Mouse (Mus musculus): ENCODE measurements around the gene Glycam1. TPM values are rescaled to one million over a fixed set of nuclear protein-coding genes. Genes with fewer than 3 reads are reported as not detected.

Gene Glycam1
- polyA plus RNA-seq, 1 experiment from 2014 or later: not detected

GRCm38 (mm10) chr15:103537011-103537821, 27.7 kb downstream of the Glycam1 start:
- Histone ChIP-seq H3K27ac (0 out of 2 replicates have a peak overlapping the region, but pooled peaks have one; percentile 2), H3K36me3 (no peaks in the 10 kb centered on the region), H3K9me3 (no peaks in the 10 kb centered on the region), H3K4me1 (peaks cover 24% of the 10 kb centered on the region), H3K27me3 (peaks cover 30% of the 10 kb centered on the region), H3K9ac (peak overlapping the region; percentile 54), H3K4me2 (peak overlapping the region; percentile 97), H3K4me3 (peak overlapping the region; percentile 63)
- no peak for ATAC-seq (ENCODE audit: insufficient number of reproducible peaks, low FRiP score, low TSS enrichment, low read depth)
- WGBS: 1% methylated on average over 36 of the region's 37 CpGs

- Histone ChIP-seq H3K9ac (no peak overlapping the region), H3K4me2 (peak overlapping the region; percentile 97; the same call in 1 of the 2 replicates), H3K4me3 (peak overlapping the region; percentile 63), H3K9me3 (no peaks in the 10 kb centered on the region), H3K27ac (0 out of 2 replicates have a peak overlapping the region, but pooled peaks have one; percentile 2), H3K4me1 (peaks cover 24% of the 10 kb centered on the region), H3K36me3 (no peaks in the 10 kb centered on the region), H3K27me3 (peaks cover 30% of the 10 kb centered on the region)
- WGBS: 43% methylated on average over 2 of the region's 2 CpGs
- ATAC-seq (ENCODE audit: insufficient number of reproducible peaks, low FRiP score, low TSS enrichment, low read depth): no peak
Measured at GRCm38 (mm10) chr15:103536456-103536855, 28.4 kb downstream of the Glycam1 start.

GRCm38 (mm10) chr15:103535786-103536185, 29.1 kb downstream of the Glycam1 start:
- Histone ChIP-seq H3K9ac (no peak overlapping the region), H3K4me1 (peaks cover 24% of the 10 kb centered on the region), H3K36me3 (no peaks in the 10 kb centered on the region), H3K9me3 (no peaks in the 10 kb centered on the region), H3K4me2 (no peak overlapping the region), H3K27ac (no peak overlapping the region), H3K27me3 (peaks cover 30% of the 10 kb centered on the region), H3K4me3 (no peak overlapping the region)
- 60% methylated on average over 1 of the region's 1 CpGs for WGBS
- no peak for ATAC-seq (ENCODE audit: insufficient number of reproducible peaks, low FRiP score, low TSS enrichment, low read depth)

GRCm38 (mm10) chr15:103535030-103535429, 29.9 kb downstream of the Glycam1 start:
- Histone ChIP-seq H3K4me2 (no peak overlapping the region), H3K4me3 (no peak overlapping the region), H3K27ac (no peak overlapping the region), H3K36me3 (no peaks in the 10 kb centered on the region), H3K9me3 (no peaks in the 10 kb centered on the region), H3K4me1 (peaks cover 24% of the 10 kb centered on the region), H3K9ac (no peak overlapping the region), H3K27me3 (peaks cover 28% of the 10 kb centered on the region)
- ATAC-seq (ENCODE audit: insufficient number of reproducible peaks, low FRiP score, low TSS enrichment, low read depth): no peak
- WGBS: 82% methylated on average over 2 of the region's 2 CpGs

- no peak overlapping the region for H3K4me3 ChIP-seq
- peaks cover 24% of the 10 kb centered on the region for H3K4me1 ChIP-seq
- H3K9ac ChIP-seq: no peak overlapping the region
- peaks cover 26% of the 10 kb centered on the region for H3K27me3 ChIP-seq
- no peak overlapping the region for H3K4me2 ChIP-seq
- H3K9me3 ChIP-seq: no peaks in the 10 kb centered on the region
- 84% methylated on average over 7 of the region's 7 CpGs for WGBS
- H3K27ac ChIP-seq: no peak overlapping the region
- no peak for ATAC-seq (ENCODE audit: insufficient number of reproducible peaks, low FRiP score, low TSS enrichment, low read depth)
- no peaks in the 10 kb centered on the region for H3K36me3 ChIP-seq
Measured at GRCm38 (mm10) chr15:103534054-103534620, 30.7 kb downstream of the Glycam1 start.

GRCm38 (mm10) chr15:103530372-103530771, 34.5 kb downstream of the Glycam1 start:
- no peak overlapping the region for H3K27ac ChIP-seq
- no peaks in the 10 kb centered on the region for H3K9me3 ChIP-seq
- no peaks in the 10 kb centered on the region for H3K36me3 ChIP-seq
- no peaks in the 10 kb centered on the region for H3K4me1 ChIP-seq
- ATAC-seq (ENCODE audit: insufficient number of reproducible peaks, low FRiP score, low TSS enrichment, low read depth): no peak
- H3K9ac ChIP-seq: no peak overlapping the region
- no peak overlapping the region for H3K4me3 ChIP-seq
- no peak overlapping the region for H3K4me2 ChIP-seq
- 7% methylated on average over 5 of the region's 5 CpGs for WGBS
- H3K27me3 ChIP-seq: peaks cover 2% of the 10 kb centered on the region; the same call in 1 of the 2 replicates

- Histone ChIP-seq H3K4me2 (no peak overlapping the region), H3K9me3 (no peaks in the 10 kb centered on the region), H3K36me3 (no peaks in the 10 kb centered on the region), H3K4me1 (peaks cover 15% of the 10 kb centered on the region), H3K27ac (no peak overlapping the region), H3K4me3 (no peak overlapping the region), H3K9ac (no peak overlapping the region), H3K27me3 (no peaks in the 10 kb centered on the region)
- WGBS: 57% methylated on average over 3 of the region's 3 CpGs
- no peak for ATAC-seq (ENCODE audit: insufficient number of reproducible peaks, low FRiP score, low TSS enrichment, low read depth)
Measured at GRCm38 (mm10) chr15:103523156-103523555, 41.7 kb downstream of the Glycam1 start.

GRCm38 (mm10) chr15:103522458-103523099, 42.3 kb downstream of the Glycam1 start:
- Histone ChIP-seq H3K27ac (no peak overlapping the region), H3K9ac (no peak overlapping the region), H3K9me3 (no peaks in the 10 kb centered on the region), H3K27me3 (no peaks in the 10 kb centered on the region), H3K4me1 (peaks cover 15% of the 10 kb centered on the region), H3K36me3 (no peaks in the 10 kb centered on the region), H3K4me3 (no peak overlapping the region), H3K4me2 (no peak overlapping the region)
- WGBS: 56% methylated on average over 3 of the region's 3 CpGs
- ATAC-seq (ENCODE audit: insufficient number of reproducible peaks, low FRiP score, low TSS enrichment, low read depth): no peak

GRCm38 (mm10) chr15:103519386-103520378, 45.2 kb downstream of the Glycam1 start:
- Histone ChIP-seq H3K27ac (no peak overlapping the region), H3K9ac (no peak overlapping the region), H3K27me3 (no peaks in the 10 kb centered on the region), H3K36me3 (no peaks in the 10 kb centered on the region), H3K9me3 (no peaks in the 10 kb centered on the region), H3K4me2 (no peak overlapping the region), H3K4me1 (peaks cover 22% of the 10 kb centered on the region), H3K4me3 (no peak overlapping the region)
- ATAC-seq (ENCODE audit: insufficient number of reproducible peaks, low FRiP score, low TSS enrichment, low read depth): no peak
- WGBS: 32% methylated on average over 4 of the region's 4 CpGs

- Histone ChIP-seq H3K27ac (no peak overlapping the region), H3K4me3 (no peak overlapping the region), H3K27me3 (no peaks in the 10 kb centered on the region), H3K9me3 (no peaks in the 10 kb centered on the region), H3K9ac (no peak overlapping the region), H3K4me1 (peaks cover 28% of the 10 kb centered on the region), H3K4me2 (no peak overlapping the region), H3K36me3 (no peaks in the 10 kb centered on the region)
- ATAC-seq (ENCODE audit: insufficient number of reproducible peaks, low FRiP score, low TSS enrichment, low read depth): no peak
- 14% methylated on average over 5 of the region's 5 CpGs for WGBS
Measured at GRCm38 (mm10) chr15:103518600-103519385, 46.1 kb downstream of the Glycam1 start.
